Mouse (Mus musculus) MEL (cell line): Measurements from ENCODE around the gene Myof.

ENCODE experiments used
- BHLHE40 ChIP-seq: IDR thresholded peaks from 2 replicates; pipeline ENCODE4 v1.6.1; 2012; ENCODE audit warnings: low read depth, mild to moderate bottlenecking, inconsistent platforms, low read length, improper control_type of control experiment, borderline replicate concordance
- CTCF ChIP-seq, 3 experiments: IDR thresholded peaks in 2 of 3; conservative IDR thresholded peaks in 1 of 3; 2 replicates each; pipeline ENCODE4 v1.5.1; 2011 to 2012; ENCODE audit warnings: low read length in 3 of 3, low read depth in 2 of 3, mild to moderate bottlenecking in 2 of 3, improper control_type of control experiment in 1 of 3, inconsistent platforms in 1 of 3, mixed read lengths in 1 of 3, moderate library complexity in 1 of 3; ENCODE audit not compliant: control insufficient read depth in 1 of 3, insufficient read depth in 1 of 3, poor library complexity in 1 of 3, severe bottlenecking in 1 of 3
- MXI1 ChIP-seq: IDR thresholded peaks from 2 replicates; pipeline ENCODE4 v1.6.1; 2011; ENCODE audit warnings: mild to moderate bottlenecking, low read depth, low read length, improper control_type of control experiment
- NELFE ChIP-seq: IDR thresholded peaks from 2 replicates; pipeline ENCODE4 v1.6.1; 2011; ENCODE audit warnings: low read depth, low read length, improper control_type of control experiment
- TAL1 ChIP-seq: IDR thresholded peaks from 2 replicates; pipeline ENCODE4 v1.6.1; 2012; ENCODE audit warnings: mild to moderate bottlenecking, inconsistent platforms, low read length, moderate library complexity, mixed read lengths

- TF ChIP-seq CTCF (IDR thresholded peaks at IDR 0.05 in 2 of 3, conservative IDR thresholded peaks at IDR 0.05 in 1 of 3; ENCODE audit: control insufficient read depth in 1 of 3, insufficient read depth in 1 of 3, low read depth in 2 of 3, low read length in 3 of 3, poor library complexity in 1 of 3, severe bottlenecking in 1 of 3) (no peak), TAL1 (no peak), NELFE (no peak), MXI1 (no peak), BHLHE40 (no peak)
Measured at GRCm38 (mm10) chr19:38064051-38064450, 20.7 kb upstream of the Myof start.
